8 mouse cellular contexts compared by ENCODE assay signal in genomic region chr17:24453372-24453771, GRCm38 (mm10). TPM values are rescaled to one million over a fixed set of nuclear protein-coding genes. Genes with fewer than 3 reads are reported as not detected.
DNase-seq lines count a peak whose midpoint lies in the region; ATAC-seq and TF ChIP-seq lines count a peak whose summit lies in the region.

No protein-coding gene starts in this region.

- no peak overlapping the region for H3K4me3 ChIP-seq in intestine, embryonic 15.5 days (replicated peaks)
- no peak overlapping the region for H3K4me3 ChIP-seq in intestine, embryonic 16.5 days (ENCODE audit: low read length)
- H3K4me3 ChIP-seq in embryonic facial prominence, embryonic 15.5 days (replicated peaks) = no peak overlapping the region; the same call in 1 of the 2 replicates
- H3K4me3 ChIP-seq in midbrain, embryonic 14.5 days (replicated peaks; ENCODE audit: low read depth, low read length) = no peak overlapping the region
- no peak overlapping the region for H3K4me3 ChIP-seq in left cerebral cortex, adult 2 months

- no peak for ATAC-seq in intestine, embryonic 15.5 days
- no peak for ATAC-seq in intestine, embryonic 16.5 days
- no peak for ATAC-seq in embryonic facial prominence, embryonic 15.5 days (ENCODE audit: insufficient number of reproducible peaks, low FRiP score, low TSS enrichment, low read depth)
- ATAC-seq in midbrain, embryonic 14.5 days (ENCODE audit: low FRiP score, low TSS enrichment) = no peak

- peak overlapping the region; percentile 60; the same call in 1 of the 2 replicates for H3K4me2 ChIP-seq in intestine, embryonic 15.5 days (replicated peaks)
- no peak overlapping the region for H3K4me2 ChIP-seq in intestine, embryonic 16.5 days (ENCODE audit: low read depth, low read length)
- peak overlapping the region; percentile 64 for H3K4me2 ChIP-seq in embryonic facial prominence, embryonic 15.5 days (replicated peaks)
- peak overlapping the region; percentile 84; the same call in 1 of the 2 replicates for H3K4me2 ChIP-seq in midbrain, embryonic 14.5 days (ENCODE audit: low read length)

- peak; percentile 12 for DNase-seq in adrenal gland, postnatal 14 days
- no peak for DNase-seq in adrenal gland, adult 8-10 months
- DNase-seq in midbrain, embryonic 14.5 days = no peak
- no peak for DNase-seq in left cerebral cortex, adult 2 months (ENCODE audit: extremely low spot score in 1 of 2, low spot score in 2 of 2)
- DNase-seq in left cerebral cortex, postnatal 36 days (ENCODE audit: low spot score in 2 of 2) = no peak

- peaks cover 12% of the 10 kb centered on the region for H3K4me1 ChIP-seq in intestine, embryonic 15.5 days (replicated peaks)
- peaks cover 10% of the 10 kb centered on the region; the same call in 1 of the 2 replicates for H3K4me1 ChIP-seq in intestine, embryonic 16.5 days (ENCODE audit: control insufficient read depth, insufficient read depth, low read length)
- H3K4me1 ChIP-seq in embryonic facial prominence, embryonic 15.5 days = peaks cover 18% of the 10 kb centered on the region; the same call in 1 of the 2 replicates
- H3K4me1 ChIP-seq in midbrain, embryonic 14.5 days (ENCODE audit: control insufficient read depth, insufficient read depth, low read length) = peaks cover 15% of the 10 kb centered on the region

- H3K27ac ChIP-seq in intestine, embryonic 15.5 days = no peak overlapping the region
- H3K27ac ChIP-seq in intestine, embryonic 16.5 days (ENCODE audit: low read length) = no peak overlapping the region; the same call in 1 of the 2 replicates
- no peak overlapping the region for H3K27ac ChIP-seq in embryonic facial prominence, embryonic 15.5 days (replicated peaks)
- no peak overlapping the region for H3K27ac ChIP-seq in midbrain, embryonic 14.5 days (replicated peaks; ENCODE audit: low read depth, low read length)
- H3K27ac ChIP-seq in left cerebral cortex, adult 2 months = no peak overlapping the region

- peaks cover 12% of the 10 kb centered on the region; the same call in 1 of the 2 replicates for H3K36me3 ChIP-seq in intestine, embryonic 15.5 days
- 0 out of 2 replicates have a peak, but pooled peaks cover 3% of the 10 kb centered on the region for H3K36me3 ChIP-seq in intestine, embryonic 16.5 days (ENCODE audit: control insufficient read depth, insufficient read depth, low read length)
- peaks cover 33% of the 10 kb centered on the region for H3K36me3 ChIP-seq in embryonic facial prominence, embryonic 15.5 days
- H3K36me3 ChIP-seq in midbrain, embryonic 14.5 days (ENCODE audit: control insufficient read depth, insufficient read depth, low read length) = peaks cover 30% of the 10 kb centered on the region

- no peaks in the 10 kb centered on the region for H3K27me3 ChIP-seq in intestine, embryonic 15.5 days (replicated peaks)
- no peaks in the 10 kb centered on the region for H3K27me3 ChIP-seq in intestine, embryonic 16.5 days (replicated peaks; ENCODE audit: control insufficient read depth, insufficient read depth, low read length)
- H3K27me3 ChIP-seq in embryonic facial prominence, embryonic 15.5 days = no peaks in the 10 kb centered on the region
- no peaks in the 10 kb centered on the region for H3K27me3 ChIP-seq in midbrain, embryonic 14.5 days (ENCODE audit: control insufficient read depth, insufficient read depth, low read length)

- H3K9me3 ChIP-seq in intestine, embryonic 15.5 days = no peaks in the 10 kb centered on the region
- no peaks in the 10 kb centered on the region for H3K9me3 ChIP-seq in intestine, embryonic 16.5 days (ENCODE audit: control insufficient read depth, low read length)
- no peaks in the 10 kb centered on the region for H3K9me3 ChIP-seq in embryonic facial prominence, embryonic 15.5 days (replicated peaks)
- H3K9me3 ChIP-seq in midbrain, embryonic 14.5 days (ENCODE audit: control insufficient read depth, low read length) = no peaks in the 10 kb centered on the region

- H3K9ac ChIP-seq in intestine, embryonic 15.5 days = no peak overlapping the region
- H3K9ac ChIP-seq in intestine, embryonic 16.5 days (ENCODE audit: low read depth, low read length) = no peak overlapping the region
- H3K9ac ChIP-seq in embryonic facial prominence, embryonic 15.5 days = no peak overlapping the region
- H3K9ac ChIP-seq in midbrain, embryonic 14.5 days (replicated peaks; ENCODE audit: low read length) = no peak overlapping the region

- intact Hi-C loops in left cerebral cortex, adult 2 months (cut with DNase I) = no loop called here
- intact Hi-C loops in left cerebral cortex, postnatal 36 days (cut with DNase I) = no loop called here

- no peak for TF ChIP-seq CTCF in left cerebral cortex, adult 2 months (IDR thresholded peaks at IDR 0.05)

- 52% methylated on average over 2 of the region's 2 CpGs for WGBS in intestine, embryonic 15.5 days
- WGBS in intestine, embryonic 16.5 days = 76% methylated on average over 2 of the region's 2 CpGs
- 84% methylated on average over 2 of the region's 2 CpGs for WGBS in embryonic facial prominence, embryonic 15.5 days
- 88% methylated on average over 2 of the region's 2 CpGs for WGBS in midbrain, embryonic 14.5 days

RNA-seq across cellular contexts. Expression of gene Dnase1l2, which starts 10.5 kb away (rescaled TPM):
- total RNA-seq in adrenal gland, postnatal 14 days (2021) = 1.8 and 2.5 TPM in 2 replicates
- 1 to 10 TPM; 2.3 to 7.2 (median 3.5) TPM for total RNA-seq in adrenal gland, adult 8-10 months (2022)
- polyA plus RNA-seq in intestine, embryonic 15.5 days (2015; fragmentation: Nextera tagmentation; extraction: Ambion mirVana) = 1.4 and 2.1 TPM in 2 replicates
- 1.5 and 1.8 TPM in 2 replicates for polyA plus RNA-seq in intestine, embryonic 16.5 days (2015; fragmentation: Nextera tagmentation; extraction: Ambion mirVana)
- polyA plus RNA-seq in embryonic facial prominence, embryonic 15.5 days (2015; fragmentation: Nextera tagmentation; extraction: Ambion mirVana) = 13.0 and 17.2 TPM in 2 replicates
- polyA plus RNA-seq in midbrain, embryonic 14.5 days (2014; fragmentation: Nextera tagmentation; extraction: Ambion mirVana) = 4.2 and 6.1 TPM in 2 replicates
- 10 to 100 TPM in 1 of 2 experiments, 1 to 10 TPM in 1; 6.8 to 14.8 TPM for total RNA-seq in left cerebral cortex, adult 2 months (2021)
- total RNA-seq in left cerebral cortex, postnatal 36 days (2021) = 1 to 10 TPM; 3.2 to 7.2 TPM

RNA-seq across cellular contexts. Expression of gene E4f1, which starts 16.7 kb away (rescaled TPM):
- total RNA-seq in adrenal gland, postnatal 14 days (2021) = 16.2 and 19.4 TPM in 2 replicates
- total RNA-seq in adrenal gland, adult 8-10 months (2022) = 10 to 100 TPM; 20.9 to 37.4 (median 26.4) TPM
- 23.0 and 29.3 TPM in 2 replicates for polyA plus RNA-seq in intestine, embryonic 15.5 days (2015; fragmentation: Nextera tagmentation; extraction: Ambion mirVana)
- 26.1 and 27.1 TPM in 2 replicates for polyA plus RNA-seq in intestine, embryonic 16.5 days (2015; fragmentation: Nextera tagmentation; extraction: Ambion mirVana)
- 37.0 and 39.8 TPM in 2 replicates for polyA plus RNA-seq in embryonic facial prominence, embryonic 15.5 days (2015; fragmentation: Nextera tagmentation; extraction: Ambion mirVana)
- polyA plus RNA-seq in midbrain, embryonic 14.5 days (2014; fragmentation: Nextera tagmentation; extraction: Ambion mirVana) = 22.7 and 22.8 TPM in 2 replicates
- total RNA-seq in left cerebral cortex, adult 2 months (2021) = 10 to 100 TPM; 37.7 to 41.7 TPM
- total RNA-seq in left cerebral cortex, postnatal 36 days (2021) = 10 to 100 TPM; 26.2 to 40.9 TPM

RNA-seq across cellular contexts. Expression of gene Pgp, which starts 16.8 kb away (rescaled TPM):
- total RNA-seq in adrenal gland, postnatal 14 days (2021) = 55.8 and 59.0 TPM in 2 replicates
- total RNA-seq in adrenal gland, adult 8-10 months (2022) = 100 to 1,000 TPM; 105 to 116 (median 107) TPM
- 79.9 and 80.6 TPM in 2 replicates for polyA plus RNA-seq in intestine, embryonic 15.5 days (2015; fragmentation: Nextera tagmentation; extraction: Ambion mirVana)
- polyA plus RNA-seq in intestine, embryonic 16.5 days (2015; fragmentation: Nextera tagmentation; extraction: Ambion mirVana) = 83.8 and 87.1 TPM in 2 replicates
- 48.9 and 50.6 TPM in 2 replicates for polyA plus RNA-seq in embryonic facial prominence, embryonic 15.5 days (2015; fragmentation: Nextera tagmentation; extraction: Ambion mirVana)
- 60.5 and 62.7 TPM in 2 replicates for polyA plus RNA-seq in midbrain, embryonic 14.5 days (2014; fragmentation: Nextera tagmentation; extraction: Ambion mirVana)
- total RNA-seq in left cerebral cortex, adult 2 months (2021) = 10 to 100 TPM; 65.8 to 69.6 TPM
- 10 to 100 TPM; 60.4 to 75.1 TPM for total RNA-seq in left cerebral cortex, postnatal 36 days (2021)

RNA-seq across cellular contexts. Expression of gene Bricd5, which starts 20.3 kb away (rescaled TPM):
- total RNA-seq in adrenal gland, postnatal 14 days (2021) = 0.75 TPM in 1 of 2 replicates, not detected in the other
- under 1 TPM in 2 of 4 experiments, not detected in 2; 0.30 to 0.38 TPM for total RNA-seq in adrenal gland, adult 8-10 months (2022)
- 0.40 and 0.68 TPM in 2 replicates for polyA plus RNA-seq in intestine, embryonic 15.5 days (2015; fragmentation: Nextera tagmentation; extraction: Ambion mirVana)
- polyA plus RNA-seq in intestine, embryonic 16.5 days (2015; fragmentation: Nextera tagmentation; extraction: Ambion mirVana) = 0.34 and 0.40 TPM in 2 replicates
- 0.43 and 0.44 TPM in 2 replicates for polyA plus RNA-seq in embryonic facial prominence, embryonic 15.5 days (2015; fragmentation: Nextera tagmentation; extraction: Ambion mirVana)
- 0.45 TPM in 1 of 2 replicates, not detected in the other for polyA plus RNA-seq in midbrain, embryonic 14.5 days (2014; fragmentation: Nextera tagmentation; extraction: Ambion mirVana)
- 1 to 10 TPM; 1.7 to 1.9 TPM for total RNA-seq in left cerebral cortex, adult 2 months (2021)
- 1 to 10 TPM in 1 of 2 experiments, under 1 TPM in 1; 0.86 to 1.1 TPM for total RNA-seq in left cerebral cortex, postnatal 36 days (2021)

RNA-seq across cellular contexts. Expression of gene Mlst8, which starts 25.5 kb away (rescaled TPM):
- 19.5 and 23.3 TPM in 2 replicates for total RNA-seq in adrenal gland, postnatal 14 days (2021)
- total RNA-seq in adrenal gland, adult 8-10 months (2022) = 10 to 100 TPM; 24.3 to 37.6 (median 32.2) TPM
- 25.2 and 27.3 TPM in 2 replicates for polyA plus RNA-seq in intestine, embryonic 15.5 days (2015; fragmentation: Nextera tagmentation; extraction: Ambion mirVana)
- polyA plus RNA-seq in intestine, embryonic 16.5 days (2015; fragmentation: Nextera tagmentation; extraction: Ambion mirVana) = 25.1 and 26.0 TPM in 2 replicates
- polyA plus RNA-seq in embryonic facial prominence, embryonic 15.5 days (2015; fragmentation: Nextera tagmentation; extraction: Ambion mirVana) = 27.2 and 28.8 TPM in 2 replicates
- polyA plus RNA-seq in midbrain, embryonic 14.5 days (2014; fragmentation: Nextera tagmentation; extraction: Ambion mirVana) = 36.2 and 43.0 TPM in 2 replicates
- total RNA-seq in left cerebral cortex, adult 2 months (2021) = 10 to 100 TPM; 34.5 to 37.1 TPM
- 10 to 100 TPM; 35.1 to 35.8 TPM for total RNA-seq in left cerebral cortex, postnatal 36 days (2021)
